Mouse (Mus musculus) heart, embryonic 11.5 days (tissue): ENCODE measurements around the gene Snx29. TPM values are rescaled to one million over a fixed set of nuclear protein-coding genes. Genes with fewer than 3 reads are reported as not detected.
"Not testable (repeated sequence)": the region's sequence is repeated elsewhere in the genome, so short reads cannot be mapped to it uniquely, and the experiment has no call there.

Experiments used
- ATAC-seq: fragments of 200-750 bp; cut with Nextera tagmentation; replicated peaks from 2 replicates; pipeline ENCODE4 v1.8.0; 2017; ENCODE audit warnings: moderate library complexity; ENCODE audit not compliant: insufficient number of reproducible peaks, low FRiP score, low TSS enrichment
- H3K27ac ChIP-seq: fragments of 300-500 bp; sonication (generic); 2 replicates; pipeline ENCODE4 v1.5.1; 2014; ENCODE audit warnings: mild to moderate bottlenecking, low read depth, low read length
- H3K27me3 ChIP-seq: fragments of 300-500 bp; sonication (generic); 2 replicates; pipeline ENCODE4 v1.6.1; 2014; ENCODE audit warnings: mild to moderate bottlenecking, low read length, mixed read lengths; ENCODE audit not compliant: control insufficient read depth, insufficient read depth
- H3K36me3 ChIP-seq: fragments of 300-500 bp; sonication (generic); 2 replicates; pipeline ENCODE4 v1.6.1; 2014; ENCODE audit warnings: mild to moderate bottlenecking, low read length, moderate library complexity, mixed read lengths; ENCODE audit not compliant: control insufficient read depth, insufficient read depth
- H3K4me1 ChIP-seq: fragments of 300-500 bp; sonication (generic); 2 replicates; pipeline ENCODE4 v1.6.1; 2014; ENCODE audit warnings: low read length; ENCODE audit not compliant: control insufficient read depth, insufficient read depth
- H3K4me2 ChIP-seq: fragments of 300-500 bp; sonication (generic); 2 replicates; pipeline ENCODE4 v1.6.1; 2014; ENCODE audit warnings: mild to moderate bottlenecking, moderate library complexity
- H3K4me3 ChIP-seq: fragments of 300-500 bp; sonication (generic); 2 replicates; pipeline ENCODE4 v1.5.1; 2014; ENCODE audit warnings: low read depth, low read length
- H3K9ac ChIP-seq: fragments of 300-500 bp; sonication (generic); 2 replicates; pipeline ENCODE4 v1.6.1; 2014; ENCODE audit warnings: mild to moderate bottlenecking, low read depth, low read length, moderate library complexity
- H3K9me3 ChIP-seq: fragments of 300-500 bp; sonication (generic); replicated peaks from 2 replicates; pipeline ENCODE4 v1.6.1; 2016; ENCODE audit warnings: low read length; ENCODE audit not compliant: control insufficient read depth
- WGBS: fragments of 180-500 bp; shearing (Covaris S2); extraction: QIAGEN DNeasy Blood & Tissue Kit; methylation state at CpG from one replicate; pipeline ENCODE4 v1.1.7; 2014; ENCODE audit not compliant: insufficient replicate concordance; 5-methylcytosine and 5-hydroxymethylcytosine counted together
- polyA plus RNA-seq: library from polyadenylated mRNA; unstranded; fragments of >200 nt; fragmentation: Nextera tagmentation; extraction: Ambion mirVana; gene quantifications from 2 replicates; pipeline ENCODE4 v1.2.1, GENCODE M21; 2014

Gene Snx29
- 7.1 and 8.2 TPM in 2 replicates for polyA plus RNA-seq

- Histone ChIP-seq H3K27ac (peak within 1 kb of the TSS; percentile 59), H3K27me3 (no peaks in the 10 kb centered on the region), H3K36me3 (no peaks in the 10 kb centered on the region), H3K9me3 (no peaks in the 10 kb centered on the region), H3K4me2 (peak within 1 kb of the TSS; percentile 96), H3K9ac (peak within 1 kb of the TSS; percentile 79), H3K4me1 (peaks cover 6% of the 10 kb centered on the region; the same call in 1 of the 2 replicates), H3K4me3 (peak within 1 kb of the TSS; percentile 61)
- peak; percentile 94 for ATAC-seq
- 4% methylated on average over 61 of the region's 61 CpGs for WGBS
Observed at GRCm38 (mm10) chr16:11322409-11323323, at the start of gene Snx29. TSS of gene Snx29 (plus strand) at chr16:11322908.

- no peak overlapping the region for H3K4me3 ChIP-seq
Observed at GRCm38 (mm10) chr16:11276888-11277287, 45.8 kb upstream of the Snx29 start.

GRCm38 (mm10) chr16:11278778-11279177, 43.9 kb upstream of the Snx29 start:
- Histone ChIP-seq H3K9ac (no peak overlapping the region), H3K27ac (no peak overlapping the region), H3K27me3 (no peaks in the 10 kb centered on the region), H3K9me3 (no peaks in the 10 kb centered on the region), H3K36me3 (no peaks in the 10 kb centered on the region), H3K4me3 (no peak overlapping the region), H3K4me2 (no peak overlapping the region), H3K4me1 (no peaks in the 10 kb centered on the region)
- no peak for ATAC-seq
- WGBS, result 74% methylated on average over 6 of the region's 6 CpGs

More at GRCm38 (mm10) chr16:11276888-11277287, 45.8 kb upstream of the Snx29 start:
- no peak overlapping the region for H3K27ac ChIP-seq
- H3K36me3 ChIP-seq, result no peaks in the 10 kb centered on the region
- 48% methylated on average over 3 of the region's 3 CpGs for WGBS
- H3K4me2 ChIP-seq, result no peak overlapping the region
- H3K9me3 ChIP-seq, result no peaks in the 10 kb centered on the region
- H3K4me1 ChIP-seq, result no peaks in the 10 kb centered on the region
- H3K27me3 ChIP-seq, result no peaks in the 10 kb centered on the region
- no peak for ATAC-seq
- H3K9ac ChIP-seq, result no peak overlapping the region

- Histone ChIP-seq H3K9me3 (no peaks in the 10 kb centered on the region), H3K27ac (no peak overlapping the region), H3K4me3 (no peak overlapping the region), H3K27me3 (no peaks in the 10 kb centered on the region), H3K9ac (no peak overlapping the region), H3K36me3 (no peaks in the 10 kb centered on the region), H3K4me2 (no peak overlapping the region), H3K4me1 (no peaks in the 10 kb centered on the region)
- no peak for ATAC-seq
- WGBS, result 65% methylated on average over 5 of the region's 5 CpGs
Observed at GRCm38 (mm10) chr16:11282655-11283232, 40.0 kb upstream of the Snx29 start.

GRCm38 (mm10) chr16:11284881-11285280, 37.8 kb upstream of the Snx29 start:
- 0 out of 2 replicates have a peak, but pooled peaks cover under 1% of the 10 kb centered on the region for H3K9me3 ChIP-seq
- no peaks in the 10 kb centered on the region for H3K27me3 ChIP-seq
- no peaks in the 10 kb centered on the region for H3K36me3 ChIP-seq
- no peak overlapping the region for H3K4me2 ChIP-seq
- H3K4me3 ChIP-seq, result no peak overlapping the region
- WGBS, result 84% methylated on average over 2 of the region's 2 CpGs
- no peak overlapping the region for H3K27ac ChIP-seq
- no peak for ATAC-seq
- H3K9ac ChIP-seq, result no peak overlapping the region
- H3K4me1 ChIP-seq, result no peaks in the 10 kb centered on the region

- Histone ChIP-seq H3K4me3 (no peak overlapping the region), H3K9ac (no peak overlapping the region), H3K4me2 (no peak overlapping the region), H3K4me1 (no peaks in the 10 kb centered on the region), H3K36me3 (no peaks in the 10 kb centered on the region), H3K9me3 (0 out of 2 replicates have a peak, but pooled peaks cover 2% of the 10 kb centered on the region), H3K27me3 (no peaks in the 10 kb centered on the region), H3K27ac (no peak overlapping the region)
- 80% methylated on average over 2 of the region's 2 CpGs for WGBS
- ATAC-seq, result no peak
Observed at GRCm38 (mm10) chr16:11285949-11286348, 36.8 kb upstream of the Snx29 start.

- WGBS, result 89% methylated on average over 7 of the region's 8 CpGs
- not testable (repeated sequence) for H3K4me1 ChIP-seq, H3K9me3 ChIP-seq, H3K27ac ChIP-seq, H3K4me3 ChIP-seq, H3K27me3 ChIP-seq, H3K9ac ChIP-seq, H3K36me3 ChIP-seq, H3K4me2 ChIP-seq, ATAC-seq
Observed at GRCm38 (mm10) chr16:11288873-11289272, 33.8 kb upstream of the Snx29 start.

GRCm38 (mm10) chr16:11295583-11295982, 27.1 kb upstream of the Snx29 start:
- H3K9ac ChIP-seq, H3K4me3 ChIP-seq, H3K4me1 ChIP-seq, H3K9me3 ChIP-seq, H3K36me3 ChIP-seq, H3K27me3 ChIP-seq, H3K4me2 ChIP-seq, ATAC-seq, H3K27ac ChIP-seq: not testable (repeated sequence)
- 76% methylated on average over 4 of the region's 4 CpGs for WGBS
